Mouse (Mus musculus) limb, embryonic 13.5 days (tissue): ENCODE results near the gene Flywch2. TPM values are rescaled to one million over a fixed set of nuclear protein-coding genes. Genes with fewer than 3 reads are reported as not detected.

ENCODE experiments used
- ATAC-seq: fragments of 200-750 bp; cut with Nextera tagmentation; 2 replicates; pipeline ENCODE4 v1.8.0; 2017; ENCODE audit warnings: low read depth, moderate number of reproducible peaks, moderate TSS enrichment; ENCODE audit not compliant: low FRiP score
- H3K27ac ChIP-seq: fragments of 300-500 bp; sonication (generic); 2 replicates; pipeline ENCODE4 v1.5.1; 2015; ENCODE audit warnings: inconsistent platforms, mild to moderate bottlenecking, moderate library complexity
- H3K27me3 ChIP-seq: fragments of 300-500 bp; sonication (generic); 2 replicates; pipeline ENCODE4 v1.6.1; 2015; ENCODE audit warnings: mild to moderate bottlenecking, inconsistent platforms
- H3K36me3 ChIP-seq: fragments of 300-500 bp; sonication (generic); 2 replicates; pipeline ENCODE4 v1.6.1; 2015; ENCODE audit warnings: inconsistent platforms, mild to moderate bottlenecking, moderate library complexity
- H3K4me1 ChIP-seq: fragments of 300-500 bp; sonication (generic); 2 replicates; pipeline ENCODE4 v1.6.1; 2015; ENCODE audit warnings: inconsistent platforms
- H3K4me2 ChIP-seq: fragments of 300-500 bp; sonication (generic); replicated peaks from 2 replicates; pipeline ENCODE4 v1.6.1; 2015; ENCODE audit warnings: inconsistent platforms, mild to moderate bottlenecking, moderate library complexity
- H3K4me3 ChIP-seq: fragments of 300-500 bp; sonication (generic); 2 replicates; pipeline ENCODE4 v1.5.1; 2015; ENCODE audit warnings: moderate library complexity, mild to moderate bottlenecking, inconsistent platforms
- H3K9ac ChIP-seq: fragments of 300-500 bp; sonication (generic); 2 replicates; pipeline ENCODE4 v1.6.1; 2015; ENCODE audit warnings: mild to moderate bottlenecking, inconsistent platforms
- H3K9me3 ChIP-seq: fragments of 300-500 bp; sonication (generic); 2 replicates; pipeline ENCODE4 v1.6.1; 2016; ENCODE audit warnings: inconsistent platforms
- whole genome bisulfite sequencing: fragments of 180-500 bp; shearing (Covaris S2); methylation state at CpG from one replicate; pipeline ENCODE4 v1.1.7; 2015; 5-methylcytosine and 5-hydroxymethylcytosine counted together
- polyA plus RNA-seq: library from polyadenylated mRNA; unstranded; fragments of >200 nt; fragmentation: Nextera tagmentation; extraction: Ambion mirVana; gene quantifications from 2 replicates; pipeline ENCODE4 v1.2.1, GENCODE M21; 2015

Flywch2 gene
- polyA plus RNA-seq, 1 experiment from 2014 or later: 68.0 TPM

DNA sequence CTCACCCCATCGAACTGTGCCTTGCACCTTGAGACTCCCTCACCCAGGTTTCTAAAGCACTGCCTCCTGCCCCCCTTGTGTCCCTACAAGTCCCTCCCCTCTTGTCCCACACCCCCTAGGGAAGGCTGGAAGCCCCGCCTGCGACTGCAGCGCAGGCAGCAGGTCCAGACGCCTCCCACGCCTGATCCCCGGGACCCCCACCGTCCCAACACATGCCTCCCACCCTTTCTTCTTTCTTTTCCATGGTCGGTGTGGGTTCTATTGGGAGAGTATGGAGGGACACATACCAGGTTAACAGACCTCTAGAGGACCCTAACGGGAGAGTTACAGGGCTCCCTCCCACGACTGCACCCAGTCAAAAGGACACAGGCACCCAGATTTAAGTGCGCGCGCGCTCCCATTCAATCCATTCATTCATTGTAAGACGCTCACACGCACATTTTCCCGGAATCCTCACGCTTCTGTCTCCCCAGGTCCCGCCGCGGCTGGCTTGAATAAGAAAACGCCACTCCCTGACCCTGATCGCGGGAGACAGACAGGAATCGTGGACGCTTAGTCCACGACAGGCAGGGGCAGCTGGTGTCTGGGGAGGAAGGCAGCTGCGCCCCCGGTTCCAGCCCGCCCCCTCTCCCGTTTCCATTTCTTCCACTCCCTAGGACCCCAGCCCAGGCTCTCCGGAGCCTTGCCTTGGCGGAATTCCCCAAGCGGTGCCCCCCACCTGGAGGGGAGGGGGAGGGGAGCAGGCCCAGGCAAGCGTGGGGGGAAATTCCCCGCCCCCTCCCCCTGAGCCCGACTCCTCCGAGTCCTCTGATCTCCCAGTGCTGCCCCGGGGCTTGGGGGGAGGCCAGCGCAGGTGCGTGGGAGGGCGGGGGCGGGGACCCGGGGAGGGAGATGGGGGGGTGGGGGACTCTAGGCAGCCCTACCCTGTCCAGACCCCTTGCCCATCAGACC, 40.3 kb downstream of the Flywch2 start, which contains the start of gene Kremen2:
Gene Kremen2, minus strand, starts transcription at position 533 of the 951 bp plus-strand sequence.
- H3K4me2 ChIP-seq: peak within 1 kb of the TSS; percentile 68
- peak; percentile 49; the same call in 1 of the 2 replicates for ATAC-seq
- H3K36me3 ChIP-seq: 0 out of 2 replicates have a peak, but pooled peaks cover 1% of the 10 kb centered on the region
- under 1% methylated on average over 39 of the region's 45 CpGs for WGBS
- H3K27me3 ChIP-seq: peaks cover 76% of the 10 kb centered on the region
- H3K9me3 ChIP-seq: no peaks in the 10 kb centered on the region
- H3K4me3 ChIP-seq: peak within 1 kb of the TSS; percentile 42
- peak within 1 kb of the TSS; percentile 53 for H3K9ac ChIP-seq
- peaks cover 38% of the 10 kb centered on the region for H3K4me1 ChIP-seq
- H3K27ac ChIP-seq: peak within 1 kb of the TSS; percentile 48

DNA sequence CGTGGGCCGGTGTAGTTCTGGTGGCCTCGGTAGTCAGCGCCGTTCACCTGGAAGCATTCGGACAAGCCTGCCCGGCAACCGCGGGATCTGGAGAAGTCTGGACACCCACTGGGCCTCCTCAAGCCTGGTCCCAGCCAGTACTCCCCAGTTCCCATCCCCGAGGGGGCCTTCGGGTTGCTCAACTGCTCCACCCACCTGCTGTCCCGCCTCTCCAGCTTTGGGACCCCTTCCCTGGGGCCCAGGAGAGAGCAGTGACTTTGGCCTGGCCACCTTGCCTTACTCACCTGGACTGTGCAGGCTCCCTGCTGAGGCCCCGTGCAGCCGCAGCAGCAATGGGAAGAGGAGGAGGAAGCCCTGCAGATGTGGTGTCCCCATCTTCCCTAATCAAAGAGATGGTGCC, 41.2 kb downstream of the Flywch2 start:
- Histone ChIP-seq H3K9ac (peak overlapping the region; percentile 53), H3K4me1 (peaks cover 42% of the 10 kb centered on the region), H3K4me2 (peak overlapping the region; percentile 68), H3K27me3 (peaks cover 86% of the 10 kb centered on the region), H3K36me3 (no peaks in the 10 kb centered on the region), H3K9me3 (no peaks in the 10 kb centered on the region), H3K4me3 (peak overlapping the region; percentile 42), H3K27ac (no peak overlapping the region; the same call in 1 of the 2 replicates)
- 4% methylated on average over 14 of the region's 14 CpGs for WGBS
- ATAC-seq: no peak

DNA sequence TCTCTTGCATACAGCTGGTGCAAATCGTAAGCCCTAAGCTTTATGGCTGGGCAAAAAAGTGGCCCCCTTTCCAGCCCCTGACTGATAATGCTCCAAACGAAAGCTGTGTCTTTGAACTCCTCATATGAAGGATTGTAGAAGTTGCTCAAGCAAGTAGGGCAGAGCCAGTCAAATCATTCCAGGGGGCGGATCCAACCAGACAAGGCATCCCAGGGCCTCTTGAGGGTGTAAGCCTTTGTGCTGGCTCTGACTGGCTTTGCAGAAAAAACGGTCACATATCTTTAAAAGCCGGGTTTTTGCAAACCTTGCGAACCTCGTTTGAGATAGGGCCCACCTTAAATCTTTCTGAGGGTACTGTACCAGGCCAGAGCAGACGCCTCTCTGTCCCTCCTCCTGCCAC, 41.8 kb downstream of the Flywch2 start:
- Histone ChIP-seq H3K9ac (no peak overlapping the region), H3K4me1 (peaks cover 42% of the 10 kb centered on the region), H3K27me3 (peaks cover 91% of the 10 kb centered on the region), H3K36me3 (no peaks in the 10 kb centered on the region), H3K27ac (no peak overlapping the region), H3K4me3 (peak overlapping the region; percentile 42), H3K4me2 (peak overlapping the region; percentile 58), H3K9me3 (no peaks in the 10 kb centered on the region)
- ATAC-seq: no peak
- WGBS: 20% methylated on average over 8 of the region's 8 CpGs

DNA sequence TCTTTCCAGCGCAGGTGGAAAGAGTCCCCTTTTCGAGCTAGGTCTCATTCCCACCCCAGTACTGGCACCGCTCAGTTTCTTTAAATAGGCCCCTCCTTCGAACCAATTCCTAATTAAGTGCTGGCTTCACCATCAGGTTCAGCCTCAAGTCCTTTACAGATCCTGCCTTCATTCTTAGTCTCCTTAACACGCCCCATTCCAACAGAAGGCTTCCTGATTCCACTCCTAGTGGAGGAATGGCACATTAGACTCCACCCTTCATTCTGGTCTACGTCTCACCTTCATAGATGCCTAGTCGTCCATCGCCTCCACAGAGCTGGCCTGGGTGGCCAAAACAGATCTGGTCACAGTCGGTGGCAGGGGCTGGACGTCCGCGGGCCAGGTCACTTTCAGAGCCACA, 42.9 kb downstream of the Flywch2 start:
- Histone ChIP-seq H3K4me1 (peaks cover 46% of the 10 kb centered on the region), H3K27me3 (peaks cover 99% of the 10 kb centered on the region)
- WGBS: 59% methylated on average over 12 of the region's 12 CpGs

DNA sequence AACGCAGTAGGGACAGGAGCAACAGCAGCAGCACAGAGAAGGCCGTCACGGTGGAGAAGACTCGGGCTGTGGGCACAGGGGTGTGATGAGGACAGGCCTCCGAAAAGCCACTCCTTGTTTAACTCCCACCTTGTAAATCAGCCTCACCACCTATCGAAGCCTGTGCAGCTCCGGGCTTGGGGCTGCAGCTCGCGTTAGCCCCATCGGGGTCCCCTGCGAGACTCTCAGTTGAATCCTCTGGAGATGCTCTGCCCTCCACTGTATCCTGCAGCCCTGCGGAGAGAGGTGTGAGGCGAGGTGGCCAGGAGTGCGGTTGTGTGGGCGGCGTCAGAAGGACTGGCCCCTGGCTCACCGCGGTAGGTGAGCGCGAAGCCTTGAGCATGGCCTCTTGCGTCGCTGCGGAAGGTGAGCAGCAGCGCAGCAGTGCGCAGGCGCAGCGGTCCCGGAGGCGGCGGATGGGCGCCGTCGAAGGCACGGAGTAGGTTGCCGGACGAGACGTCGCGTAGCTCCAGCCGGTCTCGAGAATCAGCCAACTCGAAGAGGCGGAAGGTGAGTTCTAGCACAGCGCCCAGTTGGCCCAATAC, 43.6 kb downstream of the Flywch2 start:
- H3K27ac ChIP-seq: no peak overlapping the region
- 8% methylated on average over 44 of the region's 44 CpGs for WGBS
- H3K27me3 ChIP-seq: peaks cover 99% of the 10 kb centered on the region
- H3K9me3 ChIP-seq: no peaks in the 10 kb centered on the region
- peak overlapping the region; percentile 25; the same call in 1 of the 2 replicates for H3K9ac ChIP-seq
- peak overlapping the region; percentile 42 for H3K4me3 ChIP-seq
- H3K4me1 ChIP-seq: peaks cover 46% of the 10 kb centered on the region
- H3K36me3 ChIP-seq: no peaks in the 10 kb centered on the region; the same call in 1 of the 2 replicates
- H3K4me2 ChIP-seq: peak overlapping the region; percentile 58
- ATAC-seq: no peak

More for the DNA sequence above, 42.9 kb downstream of the Flywch2 start:
- ATAC-seq: no peak
- Histone ChIP-seq H3K27ac (no peak overlapping the region), H3K9ac (no peak overlapping the region; the same call in 1 of the 2 replicates), H3K9me3 (no peaks in the 10 kb centered on the region), H3K4me3 (peak overlapping the region; percentile 42), H3K36me3 (no peaks in the 10 kb centered on the region), H3K4me2 (peak overlapping the region; percentile 58)

DNA sequence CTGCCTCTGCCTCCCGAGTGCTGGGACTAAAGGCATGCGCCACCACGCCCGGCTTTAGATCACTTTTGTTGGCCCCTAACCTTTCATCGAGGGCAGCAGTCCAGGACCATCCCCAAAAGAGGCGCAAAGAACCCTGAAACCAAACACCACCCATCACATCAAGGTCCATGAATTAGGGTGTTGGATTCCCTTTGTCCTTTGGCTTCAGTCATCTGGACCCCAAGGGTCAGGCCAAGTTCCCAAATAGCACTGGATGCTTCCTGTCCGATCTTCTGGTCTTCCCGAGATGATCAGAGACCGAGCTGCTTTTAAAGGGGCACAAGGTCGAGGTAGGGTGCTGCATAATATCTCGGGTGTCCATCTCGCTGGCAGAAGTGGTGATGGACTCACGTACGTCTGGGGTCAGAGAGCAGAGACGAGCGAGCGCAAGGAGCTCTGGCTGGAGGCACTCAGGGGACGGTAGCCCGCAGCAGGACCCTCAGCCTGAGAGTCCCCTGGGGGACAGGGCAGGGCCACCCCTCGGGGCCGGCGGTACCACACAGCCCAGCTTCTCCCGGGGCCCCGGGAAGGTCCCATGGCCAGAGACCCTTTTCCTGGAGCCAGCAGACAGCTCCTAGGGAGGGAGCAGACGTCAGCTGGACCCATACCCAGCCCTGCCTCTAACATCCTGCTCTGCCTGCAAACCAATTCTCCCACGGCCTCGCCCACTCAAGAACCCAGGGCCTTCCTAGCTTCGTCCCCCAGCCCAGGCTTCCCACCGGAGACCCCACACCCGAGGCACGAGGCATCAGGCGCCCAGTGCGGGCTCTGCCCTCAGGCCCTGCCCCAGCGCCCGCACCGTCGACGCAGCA, 44.3 kb downstream of the Flywch2 start:
- 47% methylated on average over 38 of the region's 38 CpGs for WGBS
- Histone ChIP-seq H3K4me1 (peaks cover 46% of the 10 kb centered on the region), H3K9ac (no peak overlapping the region), H3K27ac (no peak overlapping the region), H3K4me2 (peak overlapping the region; percentile 58), H3K4me3 (peak overlapping the region; percentile 42; the same call in 1 of the 2 replicates), H3K27me3 (peaks cover 100% of the 10 kb centered on the region), H3K36me3 (peaks cover 5% of the 10 kb centered on the region), H3K9me3 (no peaks in the 10 kb centered on the region)
- no peak for ATAC-seq

DNA sequence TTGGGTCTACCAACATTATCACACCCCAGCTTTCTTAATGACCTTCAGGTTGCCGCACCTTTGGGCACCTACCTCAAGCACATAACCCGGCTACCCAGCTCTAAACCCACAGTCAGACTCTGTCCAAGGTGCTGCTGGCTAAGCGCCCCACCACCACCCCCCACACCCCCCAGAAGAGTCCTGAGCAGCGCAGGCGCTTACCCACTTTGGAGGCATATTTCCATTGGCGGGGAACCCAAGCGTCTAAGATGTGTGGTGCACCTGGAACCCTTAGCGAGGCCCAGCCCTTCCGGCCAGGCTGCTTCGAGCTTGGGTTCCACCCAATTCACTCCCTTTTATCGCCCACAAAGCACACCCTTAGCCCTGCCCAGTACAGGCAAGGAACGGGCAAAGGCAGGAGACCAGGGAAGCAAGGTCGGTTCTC, 45.3 kb downstream of the Flywch2 start, which contains the start of gene Paqr4:
Gene Paqr4, minus strand, starts transcription at position 270 of the 424 bp plus-strand sequence.
- no peaks in the 10 kb centered on the region for H3K9me3 ChIP-seq
- peak within 1 kb of the TSS; percentile 98 for H3K4me2 ChIP-seq
- WGBS: 2% methylated on average over 13 of the region's 13 CpGs
- peak; percentile 42 for ATAC-seq
- no peak within 1 kb of the TSS for H3K27ac ChIP-seq
- peak within 1 kb of the TSS; percentile 67 for H3K4me3 ChIP-seq
- peaks cover 40% of the 10 kb centered on the region for H3K4me1 ChIP-seq
- H3K27me3 ChIP-seq: peaks cover 91% of the 10 kb centered on the region
- H3K36me3 ChIP-seq: peaks cover 13% of the 10 kb centered on the region
- peak within 1 kb of the TSS; percentile 74 for H3K9ac ChIP-seq

DNA sequence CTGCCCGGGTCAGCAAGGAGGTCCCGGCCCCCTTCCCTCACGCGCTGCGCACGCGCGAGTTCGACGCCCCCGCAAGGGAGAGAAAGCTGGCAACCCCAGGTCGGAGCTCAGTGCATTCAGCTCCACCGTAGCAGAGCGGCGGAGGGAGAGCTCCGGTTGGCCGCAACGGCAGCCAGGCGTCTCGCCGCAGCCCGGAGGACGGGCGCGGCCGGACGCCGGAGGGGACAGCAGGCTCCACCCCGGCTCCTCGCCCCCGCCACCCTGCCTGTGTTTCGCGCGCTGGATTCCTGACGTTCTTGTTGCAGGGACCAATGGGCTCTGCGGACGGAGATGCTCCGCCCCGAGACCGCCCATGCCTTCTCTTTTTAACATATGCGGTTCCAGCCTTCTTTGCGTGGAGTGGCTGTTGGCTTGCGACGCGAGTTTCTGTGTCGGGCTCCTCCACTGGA, 45.7 kb downstream of the Flywch2 start:
- Histone ChIP-seq H3K27ac (no peak overlapping the region), H3K4me3 (peak overlapping the region; percentile 67), H3K9ac (peak overlapping the region; percentile 74), H3K4me1 (peaks cover 36% of the 10 kb centered on the region), H3K36me3 (peaks cover 18% of the 10 kb centered on the region), H3K9me3 (no peaks in the 10 kb centered on the region), H3K27me3 (peaks cover 87% of the 10 kb centered on the region), H3K4me2 (peak overlapping the region; percentile 98)
- WGBS: 0% methylated on average over 46 of the region's 46 CpGs
- peak; percentile 82 for ATAC-seq

DNA sequence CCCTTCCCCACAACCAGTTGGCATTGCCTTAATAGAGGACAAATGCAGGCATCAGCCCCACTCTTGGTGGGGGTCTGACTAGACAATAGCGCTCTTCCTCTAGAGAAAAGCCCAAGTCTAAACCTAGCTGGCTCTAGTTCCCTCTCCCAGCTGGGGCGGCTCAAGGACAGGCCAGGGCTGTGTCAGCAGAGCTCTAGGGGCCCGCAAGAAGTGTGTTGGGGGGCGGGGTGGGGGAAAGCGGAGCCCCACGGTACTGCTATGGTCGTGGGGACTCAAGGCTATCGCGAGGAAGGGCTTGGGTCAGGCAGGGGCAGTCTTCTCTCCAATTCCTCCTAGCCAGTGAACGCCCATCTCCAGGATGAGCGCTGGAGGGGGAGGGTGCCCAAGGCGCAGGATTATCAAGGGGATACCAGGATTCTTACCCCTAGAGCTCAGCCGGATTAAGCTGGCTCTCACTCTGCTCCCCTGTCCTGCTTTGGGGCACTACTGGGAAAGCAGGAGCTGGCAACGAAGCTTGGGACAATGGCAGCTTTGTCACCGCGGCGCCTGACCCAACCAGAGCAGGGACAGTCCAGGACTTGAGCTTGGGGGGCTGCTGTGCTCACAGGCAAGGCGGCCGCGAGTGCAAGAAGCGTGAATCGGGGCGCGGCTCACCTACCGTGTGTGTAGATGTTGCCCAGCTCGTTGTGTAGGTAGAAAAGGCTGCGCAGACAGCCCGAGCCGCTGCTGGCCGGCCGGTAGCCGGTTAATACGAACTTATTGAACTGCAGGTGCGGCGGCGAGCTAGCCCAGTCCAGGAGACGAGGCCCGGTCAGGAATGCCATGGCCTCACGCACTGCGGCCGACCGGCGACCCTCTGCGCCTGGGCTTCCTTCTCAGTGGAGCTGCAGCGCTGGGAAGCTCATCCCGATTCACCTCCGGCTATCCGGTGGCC, 46.4 kb downstream of the Flywch2 start:
- Histone ChIP-seq H3K9me3 (no peaks in the 10 kb centered on the region), H3K4me1 (peaks cover 29% of the 10 kb centered on the region), H3K4me2 (peak overlapping the region; percentile 98), H3K4me3 (peak overlapping the region; percentile 67), H3K36me3 (peaks cover 23% of the 10 kb centered on the region), H3K27ac (no peak overlapping the region), H3K9ac (peak overlapping the region; percentile 74), H3K27me3 (peaks cover 80% of the 10 kb centered on the region)
- peak; percentile 0; the same call in 1 of the 2 replicates for ATAC-seq
- under 1% methylated on average over 48 of the region's 48 CpGs for WGBS

DNA sequence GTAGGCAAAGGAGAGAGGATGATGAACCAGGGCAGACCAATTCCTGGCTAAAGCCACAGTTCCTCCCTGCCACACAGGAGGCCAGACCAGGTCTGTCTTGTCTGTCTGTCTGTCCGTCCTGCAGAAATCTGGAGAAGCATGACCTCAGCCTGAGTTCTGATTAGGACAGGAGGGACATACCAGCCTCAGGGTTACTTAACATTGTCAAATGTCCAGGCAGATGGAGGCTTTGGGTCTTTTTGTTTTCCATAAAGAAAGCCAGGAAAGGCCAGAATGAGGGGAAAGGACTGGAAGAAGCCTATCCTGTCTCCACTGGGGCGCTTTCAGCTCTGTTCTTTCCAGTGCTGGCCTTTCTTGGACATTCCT, 47.1 kb downstream of the Flywch2 start:
- Histone ChIP-seq H3K4me1 (peaks cover 29% of the 10 kb centered on the region), H3K36me3 (peaks cover 29% of the 10 kb centered on the region), H3K4me2 (peak overlapping the region; percentile 98), H3K27me3 (peaks cover 73% of the 10 kb centered on the region), H3K27ac (no peak overlapping the region), H3K9ac (peak overlapping the region; percentile 74), H3K4me3 (peak overlapping the region; percentile 67), H3K9me3 (no peaks in the 10 kb centered on the region)
- WGBS: 47% methylated on average over 2 of the region's 2 CpGs
- no peak for ATAC-seq
